11 mouse cellular contexts compared by ENCODE assay signal in the genomic region with DNA sequence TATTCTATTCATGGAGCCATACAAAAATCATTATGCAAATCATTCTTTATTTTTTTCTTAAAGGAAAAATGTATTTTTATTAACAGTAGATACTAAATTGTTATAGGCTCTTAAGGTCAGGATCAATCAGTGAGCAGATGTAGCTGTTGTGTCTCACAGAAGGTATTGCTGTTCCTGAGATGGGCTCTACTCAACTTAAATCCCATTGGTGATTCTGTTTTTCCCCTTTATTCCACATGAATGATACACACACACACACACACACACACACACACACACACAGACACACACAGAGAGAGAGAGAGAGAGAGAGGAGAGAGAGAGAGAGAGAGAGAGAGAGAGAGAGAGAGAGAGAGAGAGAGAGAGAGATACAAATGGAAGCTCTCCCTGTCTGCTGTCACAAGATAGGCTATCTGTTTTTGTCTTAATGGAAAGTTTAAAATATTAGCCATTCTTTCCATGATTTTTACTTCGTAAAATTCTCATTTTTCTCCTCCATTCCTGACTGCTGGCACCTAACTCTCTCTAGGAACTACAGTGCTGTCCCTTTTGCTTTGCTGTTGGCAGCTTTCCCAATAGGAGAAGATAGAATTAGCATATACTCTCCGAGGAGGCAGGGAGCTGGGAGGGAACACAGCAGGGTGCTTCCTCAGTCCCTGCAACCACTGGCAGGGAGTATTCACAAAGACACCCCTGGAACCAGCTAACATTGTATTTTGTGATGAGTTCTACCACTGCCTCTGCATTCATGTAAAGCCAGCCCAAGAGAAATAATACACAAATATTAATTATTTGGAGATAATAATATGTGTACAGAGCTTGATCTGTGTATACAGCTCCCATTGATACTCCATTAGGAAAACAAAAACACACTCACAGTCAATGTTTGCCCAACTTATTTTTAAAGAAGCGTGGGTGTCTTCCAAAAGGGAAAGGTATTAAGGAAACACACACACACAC.
DNase-seq lines count a peak whose midpoint lies in the region; ATAC-seq lines count a peak whose summit lies in the region.
"Had no signal": no experiment of that assay in that cellular context is flagged by ENCODE, and none has a peak within 500 bp of the region (broad histone marks: within the 10 kb centered on the region; RNA-seq: fewer than 3 reads in every experiment).

No protein-coding gene starts in this region.

- ATAC-seq in frontal cortex, adult (ENCODE audit: low TSS enrichment): peak; percentile 93
- ATAC-seq: lung, postnatal 0 days had no signal

- intact Hi-C loops in left cerebral cortex, postnatal 25 days (cut with DNase I): no loop called here
- intact Hi-C loops in heart, postnatal 10 days (cut with DNase I): no loop called here

- DNase-seq in frontal cortex, postnatal 25 days (ENCODE audit: low spot score in 2 of 2): no peak
- peak; percentile 28 for DNase-seq in brain, embryonic 18.5 days (ENCODE audit: low read depth, low spot score)
- peak; percentile 14 to 65 for DNase-seq in left cerebral cortex, postnatal 25 days (ENCODE audit: low spot score in 2 of 2)
- peak; percentile 3 to 29 for DNase-seq in right cerebral cortex, adult 2 months (ENCODE audit: low spot score in 2 of 2)
- no peak for DNase-seq in testis, postnatal 14 days (ENCODE audit: low spot score)
- no peak for DNase-seq in heart, postnatal 10 days
- no peak for DNase-seq in lung, postnatal 4 days
- DNase-seq: B cell, adult 2 months; heart, adult 11 months had no signal

Comparison
In these comparisons a context has a peak if more than half of its experiments do, and no peak if none do; other contexts are left out.
1. DNase-seq: peak in brain, embryonic 18.5 days (single experiment), left cerebral cortex, postnatal 25 days (2 of 2) and right cerebral cortex, adult 2 months (2 of 2); none in frontal cortex, postnatal 25 days (0 of 2), testis, postnatal 14 days (single experiment), heart, postnatal 10 days (0 of 2) and lung, postnatal 4 days (0 of 2).